Mouse (Mus musculus): ENCODE measurements around the gene Pym1.
"Not testable (repeated sequence)": the region's sequence is repeated elsewhere in the genome, so short reads cannot be mapped to it uniquely, and the experiment has no call there.

Gene Pym1

GRCm38 (mm10) chr10:128747646-128748251 is at the start of gene Pym1:
Gene Pym1 (plus strand): TSS chr10:128747889.
- DNase-seq (ENCODE audit: low read depth): peak; percentile 88

DNA sequence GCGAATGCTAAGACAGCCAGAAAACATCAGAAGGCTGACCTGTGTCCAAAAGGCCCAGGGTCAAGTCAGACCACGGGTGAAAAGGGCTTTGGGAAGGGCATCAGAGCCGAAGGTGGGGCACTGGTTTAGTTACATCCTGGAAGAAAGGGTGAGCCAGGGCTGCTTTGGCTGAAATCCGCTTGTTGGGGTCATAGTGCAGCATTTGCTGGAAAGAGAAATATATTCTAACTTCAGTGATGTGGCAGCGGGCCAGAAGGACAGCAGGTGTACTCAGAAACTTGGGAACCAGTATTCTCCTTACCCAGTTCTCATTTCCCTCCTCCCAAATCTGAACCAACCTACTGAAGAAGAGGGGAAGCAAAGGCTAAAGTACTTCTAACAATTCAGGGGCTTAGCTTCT is 48.7 kb upstream of the Pym1 start:
- no peak for DNase-seq (ENCODE audit: low read depth)

GRCm38 (mm10) chr10:128699611-128700010 is 48.1 kb upstream of the Pym1 start:
- DNase-seq (ENCODE audit: low read depth): no peak

GRCm38 (mm10) chr10:128700712-128701111 is 47.0 kb upstream of the Pym1 start:
- DNase-seq (ENCODE audit: low read depth): no peak

- DNase-seq (ENCODE audit: low read depth): no peak
Observed at GRCm38 (mm10) chr10:128702328-128703007, 45.2 kb upstream of the Pym1 start.

DNA sequence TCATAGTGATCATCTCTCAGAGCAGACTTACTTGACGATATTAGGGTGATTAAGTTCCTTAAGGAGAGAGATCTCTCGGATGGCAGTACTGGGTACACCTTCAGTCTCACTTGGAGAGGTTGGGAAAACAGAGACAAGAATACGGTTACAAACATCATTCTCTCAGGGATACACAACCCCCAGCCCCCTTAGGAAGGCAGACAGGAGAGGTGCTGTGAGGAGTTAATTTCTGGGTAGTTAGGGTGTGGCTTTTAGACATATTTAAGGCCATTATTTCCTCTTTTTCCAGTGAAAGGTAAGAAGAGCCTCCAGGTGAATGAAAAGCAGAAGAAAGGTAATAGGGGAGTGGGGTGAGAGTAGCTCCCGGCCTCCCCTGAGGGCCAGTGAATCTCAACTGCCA is 43.8 kb upstream of the Pym1 start, which contains the start of gene Pmel:
Gene Pmel, plus strand, starts transcription at position 301 of the 400 bp plus-strand sequence.
- DNase-seq (ENCODE audit: low read depth): no peak

- peak; percentile 95 for DNase-seq (ENCODE audit: low read depth)
Observed at GRCm38 (mm10) chr10:128704491-128705316, 43.0 kb upstream of the Pym1 start, which contains the start of gene Cdk2. Gene Cdk2 (minus strand): TSS chr10:128705031.

DNA sequence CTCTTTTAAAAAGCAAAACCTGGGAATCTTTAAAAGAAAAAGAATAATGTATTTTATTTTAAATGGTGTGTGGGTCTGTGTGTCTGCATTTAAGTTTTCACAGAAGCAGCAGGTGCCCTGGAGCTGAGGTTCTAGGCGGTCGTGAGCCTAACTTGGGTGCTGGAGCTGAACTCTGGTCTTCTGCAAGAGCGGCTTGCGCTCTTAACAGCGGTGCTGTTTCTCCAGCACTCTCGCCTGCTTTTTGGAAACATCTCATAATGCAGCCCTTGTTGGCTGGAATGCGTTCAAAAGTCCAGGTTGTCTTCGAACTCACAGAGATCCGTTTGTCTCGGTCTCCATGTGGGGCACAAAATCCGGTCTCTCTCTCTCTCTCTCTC is 42.4 kb upstream of the Pym1 start:
- DNase-seq (ENCODE audit: low read depth): no peak

- DNase-seq (ENCODE audit: low read depth): not testable (repeated sequence)
Observed at GRCm38 (mm10) chr10:128711318-128711717, 36.4 kb upstream of the Pym1 start.

GRCm38 (mm10) chr10:128715559-128716537 is 31.8 kb upstream of the Pym1 start:
- peak; percentile 88 for DNase-seq (ENCODE audit: low read depth)

GRCm38 (mm10) chr10:128725466-128725865 is 22.2 kb upstream of the Pym1 start:
- not testable (repeated sequence) for DNase-seq (ENCODE audit: low read depth)

DNA sequence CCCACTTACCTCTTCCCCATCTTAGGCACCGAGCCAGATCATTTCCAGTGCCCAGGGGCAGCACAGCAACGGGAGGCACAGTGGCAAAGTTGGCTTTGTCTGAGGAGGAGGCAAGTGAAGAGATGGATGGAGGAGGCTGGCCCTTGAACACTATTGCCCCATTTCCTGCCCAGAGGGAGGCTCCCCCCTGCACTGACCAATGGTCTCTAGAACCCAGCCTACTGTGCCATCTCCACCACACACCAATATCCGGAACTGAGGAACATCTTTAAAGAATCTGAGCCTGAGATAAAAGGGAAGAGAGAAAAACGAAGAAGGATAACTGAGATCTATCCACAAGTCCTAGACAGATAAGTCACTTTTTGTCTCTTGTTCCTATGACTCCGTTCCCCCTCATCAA is 19.6 kb upstream of the Pym1 start:
- DNase-seq (ENCODE audit: low read depth): no peak

- peak; percentile 80 for DNase-seq (ENCODE audit: low read depth)
Observed at GRCm38 (mm10) chr10:128731002-128731433, 16.7 kb upstream of the Pym1 start.

DNA sequence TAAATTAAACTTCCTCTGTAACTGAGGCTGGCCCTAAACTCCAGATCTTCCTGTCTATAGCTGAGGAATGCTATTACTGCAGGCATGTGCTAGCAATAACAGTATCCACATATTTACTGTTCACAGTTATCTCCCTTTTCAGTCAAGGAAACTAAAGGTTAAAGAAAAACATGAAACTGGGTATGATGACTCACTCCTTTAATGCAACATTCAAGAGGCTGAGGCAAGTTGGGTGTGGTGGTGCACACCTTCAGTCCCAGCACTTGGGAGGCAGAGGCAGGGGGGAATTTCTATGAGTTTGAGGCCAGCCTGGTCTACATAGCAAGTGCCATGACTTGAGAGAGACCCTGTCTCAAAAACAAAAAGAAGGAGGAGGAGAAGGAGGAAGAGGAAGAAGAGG is 15.7 kb upstream of the Pym1 start:
- DNase-seq (ENCODE audit: low read depth): no peak

DNA sequence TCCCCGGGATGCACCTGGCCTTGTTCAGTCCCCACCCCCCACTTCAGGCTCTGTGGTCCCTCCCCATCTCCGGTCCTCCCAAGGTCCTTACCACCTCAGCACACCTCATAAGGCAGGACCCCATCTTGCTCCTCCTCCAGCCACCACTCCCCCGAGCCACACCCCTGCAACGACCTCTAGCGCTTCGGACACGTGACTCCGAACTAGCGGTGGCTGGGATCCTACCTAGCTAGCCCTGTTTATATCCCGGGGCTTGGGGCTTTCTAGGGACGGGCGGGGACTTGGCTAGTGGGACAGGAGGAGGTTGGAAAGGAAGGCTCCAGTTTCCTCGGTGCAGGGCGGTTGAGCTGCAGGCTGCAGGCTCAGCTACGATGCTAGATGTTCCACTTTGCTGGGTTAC is 10.3 kb upstream of the Pym1 start:
- no peak for DNase-seq (ENCODE audit: low read depth)

GRCm38 (mm10) chr10:128740296-128740695 is 7.4 kb upstream of the Pym1 start:
- DNase-seq (ENCODE audit: low read depth): peak; percentile 43

- DNase-seq (ENCODE audit: low read depth): no peak
Observed at GRCm38 (mm10) chr10:128742616-128743015, 5.1 kb upstream of the Pym1 start.

GRCm38 (mm10) chr10:128743235-128743634 is 4.5 kb upstream of the Pym1 start:
- peak; percentile 61 for DNase-seq (ENCODE audit: low read depth)

DNA sequence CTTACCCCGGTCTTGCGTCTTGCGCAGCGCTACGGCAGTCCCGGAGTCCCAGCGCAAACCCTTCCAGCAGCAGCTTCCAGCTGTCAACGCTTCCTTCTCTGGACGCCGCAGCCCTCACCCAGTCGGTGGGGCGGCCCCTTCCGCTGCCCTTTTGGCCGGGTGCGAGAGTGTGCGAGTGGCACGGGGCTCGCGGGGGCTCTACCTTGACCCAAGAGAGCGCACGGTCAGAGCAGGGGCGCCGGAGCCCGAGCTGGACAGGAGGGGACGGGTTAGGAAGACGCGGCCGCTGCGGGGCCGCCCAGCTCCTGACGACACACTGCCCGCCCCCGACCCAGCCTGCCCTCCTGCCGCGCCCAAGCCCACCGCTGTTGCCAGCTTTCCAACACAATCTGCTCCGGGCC is 3.9 kb upstream of the Pym1 start:
- DNase-seq (ENCODE audit: low read depth): peak; percentile 68

DNA sequence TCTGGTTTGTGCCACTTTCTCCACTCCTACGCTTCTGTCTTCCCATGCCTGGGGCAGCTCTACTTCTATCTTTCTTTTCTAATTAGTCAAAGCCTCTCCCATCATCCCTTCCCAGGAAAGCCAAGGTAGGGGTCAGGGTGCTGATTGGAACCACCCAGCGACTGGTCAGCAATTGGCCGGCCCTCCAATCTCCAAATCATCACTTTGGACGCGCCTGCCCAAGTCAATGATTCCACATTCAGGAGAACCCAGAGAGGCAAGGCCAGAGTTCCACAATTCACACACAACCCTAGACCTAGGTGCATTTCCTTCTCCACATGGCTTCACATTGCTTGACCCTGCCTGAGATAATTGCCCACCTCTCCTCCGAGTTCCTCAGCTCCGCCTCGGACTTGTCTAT is 3.5 kb upstream of the Pym1 start:
- DNase-seq (ENCODE audit: low read depth): no peak
